Comparison of ENCODE assay signal across 18 mouse cellular contexts in the genomic region with DNA sequence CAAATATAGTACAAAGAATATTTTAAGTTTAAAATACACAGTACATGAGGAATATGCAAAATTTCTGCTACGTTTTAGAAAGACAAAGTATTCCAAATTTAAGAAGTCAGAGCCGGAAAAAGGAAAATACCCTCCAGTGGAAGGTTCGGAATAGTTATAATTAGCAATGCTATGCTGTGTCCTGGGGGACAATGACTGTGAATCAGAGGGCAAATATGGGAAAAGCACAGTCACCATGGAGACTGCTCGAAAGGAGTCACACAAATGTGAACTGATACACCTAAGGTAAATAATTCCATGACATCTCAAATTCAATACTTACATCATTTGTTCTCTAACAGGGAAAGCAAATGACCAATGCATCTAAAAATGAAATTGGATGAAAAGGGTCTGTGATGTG.
DNase-seq lines count a peak whose midpoint lies in the region; ATAC-seq lines count a peak whose summit lies in the region.
"Had no signal": no experiment of that assay in that cellular context is flagged by ENCODE, and none has a peak within 500 bp of the region (broad histone marks: within the 10 kb centered on the region; RNA-seq: fewer than 3 reads in every experiment).

No protein-coding gene starts in this region.

- ATAC-seq in midbrain, embryonic 12.5 days (ENCODE audit: low FRiP score, low read depth): 0 out of 2 replicates have a peak, but pooled peaks have one; percentile 71
- no peak for ATAC-seq in midbrain, embryonic 14.5 days (ENCODE audit: low FRiP score, low TSS enrichment)
- ATAC-seq in midbrain, embryonic 16.5 days: peak; percentile 82; the same call in 1 of the 2 replicates
- ATAC-seq: CD4-positive, CD25-positive, alpha-beta regulatory T cell, adult 4 months; hindbrain, embryonic 16.5 days had no signal

- no peak overlapping the region for H3K9ac ChIP-seq in midbrain, embryonic 12.5 days (replicated peaks)
- H3K9ac ChIP-seq in midbrain, embryonic 14.5 days (replicated peaks; ENCODE audit: low read length): no peak overlapping the region
- no peak overlapping the region for H3K9ac ChIP-seq in midbrain, embryonic 16.5 days (ENCODE audit: low read depth, low read length)
- H3K9ac ChIP-seq: hindbrain, embryonic 13.5 days had no signal

- 62% methylated on average over 4 of the region's 4 CpGs for WGBS in midbrain, embryonic 12.5 days
- 82% methylated on average over 4 of the region's 4 CpGs for WGBS in midbrain, embryonic 10.5 days
- WGBS in midbrain, embryonic 14.5 days: 49% methylated on average over 4 of the region's 4 CpGs
- WGBS in midbrain, embryonic 16.5 days: 40% methylated on average over 4 of the region's 4 CpGs

- H3K27me3 ChIP-seq in midbrain, embryonic 12.5 days: no peaks in the 10 kb centered on the region
- H3K27me3 ChIP-seq in midbrain, embryonic 10.5 days (ENCODE audit: low read depth, poor library complexity, severe bottlenecking): no peaks in the 10 kb centered on the region
- H3K27me3 ChIP-seq in midbrain, embryonic 14.5 days (ENCODE audit: control insufficient read depth, insufficient read depth, low read length): no peaks in the 10 kb centered on the region
- no peaks in the 10 kb centered on the region for H3K27me3 ChIP-seq in midbrain, embryonic 16.5 days (ENCODE audit: control insufficient read depth, insufficient read depth, low read depth, low read length)
- H3K27me3 ChIP-seq: hindbrain, embryonic 13.5 days had no signal

- no peak overlapping the region for H3K27ac ChIP-seq in midbrain, embryonic 12.5 days (replicated peaks)
- no peak overlapping the region for H3K27ac ChIP-seq in midbrain, embryonic 10.5 days (replicated peaks)
- no peak overlapping the region for H3K27ac ChIP-seq in midbrain, embryonic 14.5 days (replicated peaks; ENCODE audit: low read depth, low read length)
- H3K27ac ChIP-seq in midbrain, embryonic 16.5 days (ENCODE audit: low read length): no peak overlapping the region
- H3K27ac ChIP-seq: forebrain, embryonic 10.5 days; hindbrain, embryonic 13.5 days had no signal

- no peaks in the 10 kb centered on the region for H3K36me3 ChIP-seq in midbrain, embryonic 12.5 days
- H3K36me3 ChIP-seq in midbrain, embryonic 10.5 days: no peaks in the 10 kb centered on the region
- no peaks in the 10 kb centered on the region for H3K36me3 ChIP-seq in midbrain, embryonic 14.5 days (ENCODE audit: control insufficient read depth, insufficient read depth, low read length)
- H3K36me3 ChIP-seq in midbrain, embryonic 16.5 days (ENCODE audit: control insufficient read depth, insufficient read depth, low read length): no peaks in the 10 kb centered on the region
- H3K36me3 ChIP-seq: forebrain, embryonic 10.5 days; hindbrain, embryonic 13.5 days had no signal

- H3K4me2 ChIP-seq in midbrain, embryonic 12.5 days (replicated peaks): no peak overlapping the region
- no peak overlapping the region for H3K4me2 ChIP-seq in midbrain, embryonic 14.5 days (ENCODE audit: low read length)
- H3K4me2 ChIP-seq in midbrain, embryonic 16.5 days (ENCODE audit: low read length): no peak overlapping the region
- H3K4me2 ChIP-seq: heart, embryonic 11.5 days; hindbrain, embryonic 13.5 days had no signal

- H3K9me3 ChIP-seq in midbrain, embryonic 12.5 days: no peaks in the 10 kb centered on the region
- H3K9me3 ChIP-seq in midbrain, embryonic 10.5 days (replicated peaks): no peaks in the 10 kb centered on the region
- H3K9me3 ChIP-seq in midbrain, embryonic 14.5 days (ENCODE audit: control insufficient read depth, low read length): no peaks in the 10 kb centered on the region
- H3K9me3 ChIP-seq in midbrain, embryonic 16.5 days (replicated peaks; ENCODE audit: control insufficient read depth, low read length, poor library complexity, severe bottlenecking): no peaks in the 10 kb centered on the region
- H3K9me3 ChIP-seq: forebrain, embryonic 10.5 days; hindbrain, embryonic 13.5 days had no signal

- H3K4me3 ChIP-seq in midbrain, embryonic 12.5 days: no peak overlapping the region
- no peak overlapping the region for H3K4me3 ChIP-seq in midbrain, embryonic 10.5 days
- H3K4me3 ChIP-seq in midbrain, embryonic 14.5 days (replicated peaks; ENCODE audit: low read depth, low read length): no peak overlapping the region
- no peak overlapping the region for H3K4me3 ChIP-seq in midbrain, embryonic 16.5 days (ENCODE audit: low read depth, low read length)
- H3K4me3 ChIP-seq: forebrain, embryonic 10.5 days; hindbrain, embryonic 13.5 days had no signal

- no peaks in the 10 kb centered on the region for H3K4me1 ChIP-seq in midbrain, embryonic 12.5 days
- H3K4me1 ChIP-seq in midbrain, embryonic 10.5 days: no peaks in the 10 kb centered on the region
- H3K4me1 ChIP-seq in midbrain, embryonic 14.5 days (ENCODE audit: control insufficient read depth, insufficient read depth, low read length): no peaks in the 10 kb centered on the region
- H3K4me1 ChIP-seq in midbrain, embryonic 16.5 days (ENCODE audit: control insufficient read depth, insufficient read depth, low read length): peaks cover 6% of the 10 kb centered on the region; the same call in 1 of the 2 replicates
- H3K4me1 ChIP-seq: forebrain, embryonic 10.5 days; hindbrain, embryonic 13.5 days had no signal

- DNase-seq in midbrain, embryonic 10.5 days (ENCODE audit: low spot score): no peak
- DNase-seq in midbrain, embryonic 14.5 days: peak; percentile 50
- DNase-seq in gastrocnemius, adult 18-20 months (ENCODE audit: low spot score): no peak
- DNase-seq in adrenal gland, postnatal 25 days: no peak
- DNase-seq: adrenal gland, adult 2 months; adrenal gland, postnatal 14 days; cerebellum, adult 18-20 months; cerebellum, adult 9-10 months; cerebellum, postnatal 14 days; gastrocnemius, postnatal 14 days; heart, adult 11 months had no signal
